Mouse (Mus musculus) spleen, postnatal 4 days (tissue): ENCODE measurements around the gene Vmn1r4.

Experiments
- DNase-seq, 2 experiments: peaks; one replicate each; pipeline ENCODE4 v3.0.0; 2022; ENCODE audit warnings: low spot score in 2 of 2

Gene Vmn1r4

GRCm38 (mm10) chr6:56916279-56916678 is 7.5 kb upstream of the Vmn1r4 start:
- DNase-seq, result no peak

- DNase-seq, result peak; percentile 61 to 69
Measured at GRCm38 (mm10) chr6:56917578-56918368, 6.0 kb upstream of the Vmn1r4 start.

GRCm38 (mm10) chr6:56919330-56920044 is 4.3 kb upstream of the Vmn1r4 start:
- DNase-seq, result no peak

GRCm38 (mm10) chr6:56920222-56921092 is 3.4 kb upstream of the Vmn1r4 start:
- DNase-seq, result peak in 1 of 2 experiments; percentile 49

- peak in 1 of 2 experiments; percentile 57 for DNase-seq
Measured at GRCm38 (mm10) chr6:56923331-56923725, 487 bp upstream of the Vmn1r4 start.

GRCm38 (mm10) chr6:56931648-56932415 is 8.0 kb downstream of the Vmn1r4 start:
- DNase-seq, result no peak

- no peak for DNase-seq
Measured at GRCm38 (mm10) chr6:56932464-56932863, 8.6 kb downstream of the Vmn1r4 start.

GRCm38 (mm10) chr6:56934366-56934765 is 10.6 kb downstream of the Vmn1r4 start:
- DNase-seq, result no peak

GRCm38 (mm10) chr6:56956436-56956835 is 32.6 kb downstream of the Vmn1r4 start:
- no peak for DNase-seq

- no peak for DNase-seq
Measured at GRCm38 (mm10) chr6:56969973-56970372, 46.2 kb downstream of the Vmn1r4 start, which contains the start of gene Vmn1r5. Vmn1r5 (plus strand) TSS chr6:56970273.

- DNase-seq, result no peak
Measured at GRCm38 (mm10) chr6:56996943-56997342, 73.1 kb downstream of the Vmn1r4 start, which contains the start of gene Vmn1r6. Vmn1r6 (plus strand) TSS chr6:56997243.
